Mouse (Mus musculus): ENCODE measurements around the gene Cgnl1. TPM values are rescaled to one million over a fixed set of nuclear protein-coding genes. Genes with fewer than 3 reads are reported as not detected.

Gene Cgnl1
- polyA plus RNA-seq, 1 experiment from 2014 or later: 8.1 TPM

DNA sequence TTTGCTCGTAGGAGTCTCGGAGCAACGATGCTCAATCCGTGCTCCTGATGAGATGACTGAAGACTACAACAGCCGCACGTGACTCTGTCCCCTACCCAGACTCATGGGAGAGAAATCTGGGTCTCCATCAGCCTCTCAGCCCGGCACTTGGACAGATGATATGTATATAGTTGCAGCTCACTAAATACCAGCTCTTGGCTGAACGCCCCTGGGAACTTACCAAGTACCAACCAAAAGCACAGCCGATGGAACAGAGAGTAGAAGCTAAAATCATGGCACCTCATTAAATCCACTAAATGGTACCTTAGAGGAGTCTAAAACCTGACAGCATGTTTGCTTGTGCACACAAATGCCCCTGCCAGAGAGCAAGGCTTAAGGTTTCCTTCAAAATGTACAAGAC lies 91.0 kb downstream of the Cgnl1 start:
- WGBS: 81% methylated on average over 9 of the region's 9 CpGs
- H3K4me2 ChIP-seq: no peak overlapping the region
- peaks cover 9% of the 10 kb centered on the region; the same call in 1 of the 2 replicates for H3K4me1 ChIP-seq (replicated peaks)
- no peaks in the 10 kb centered on the region for H3K36me3 ChIP-seq
- H3K9ac ChIP-seq: no peak overlapping the region
- H3K4me3 ChIP-seq: no peak overlapping the region
- no peak overlapping the region for H3K27ac ChIP-seq (replicated peaks)
- H3K9me3 ChIP-seq: no peaks in the 10 kb centered on the region
- H3K27me3 ChIP-seq: no peaks in the 10 kb centered on the region
- no peak for ATAC-seq (ENCODE audit: low read depth)

DNA sequence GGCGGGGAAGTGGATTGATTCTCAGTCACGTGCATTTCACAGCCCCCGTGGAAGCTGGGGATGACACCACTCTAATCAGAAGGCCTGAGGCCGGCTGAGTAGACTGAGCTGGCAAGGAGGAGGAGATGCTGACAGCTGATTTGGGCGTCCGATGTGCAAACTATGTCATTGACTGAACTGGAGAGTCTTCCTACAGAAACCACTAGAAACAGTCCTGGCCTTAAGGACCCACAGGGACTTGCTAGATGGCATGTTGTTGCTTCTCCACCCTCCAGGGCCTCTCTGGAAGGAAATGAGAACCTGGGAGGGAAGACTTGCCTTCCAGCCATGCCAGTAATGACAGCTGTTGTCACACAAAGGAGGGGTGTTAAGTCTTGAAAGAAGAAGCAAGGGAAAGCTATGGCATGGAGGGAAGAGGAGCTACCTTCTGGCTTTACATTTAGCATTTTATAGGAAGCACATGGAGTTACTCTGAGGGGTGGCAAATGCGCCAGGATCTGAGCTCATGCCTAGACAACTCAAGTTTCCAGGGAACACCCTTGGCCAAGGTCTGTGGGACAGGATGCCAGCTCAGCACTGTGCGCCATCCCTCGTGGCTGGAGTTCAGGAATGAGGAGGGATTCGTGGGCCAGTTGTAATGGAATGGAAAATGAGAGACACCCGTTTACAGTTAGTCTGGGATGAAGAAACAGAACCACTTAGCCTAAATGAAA lies 92.1 kb downstream of the Cgnl1 start:
- H3K4me1 ChIP-seq (replicated peaks): peaks cover 9% of the 10 kb centered on the region; the same call in 1 of the 2 replicates

DNA sequence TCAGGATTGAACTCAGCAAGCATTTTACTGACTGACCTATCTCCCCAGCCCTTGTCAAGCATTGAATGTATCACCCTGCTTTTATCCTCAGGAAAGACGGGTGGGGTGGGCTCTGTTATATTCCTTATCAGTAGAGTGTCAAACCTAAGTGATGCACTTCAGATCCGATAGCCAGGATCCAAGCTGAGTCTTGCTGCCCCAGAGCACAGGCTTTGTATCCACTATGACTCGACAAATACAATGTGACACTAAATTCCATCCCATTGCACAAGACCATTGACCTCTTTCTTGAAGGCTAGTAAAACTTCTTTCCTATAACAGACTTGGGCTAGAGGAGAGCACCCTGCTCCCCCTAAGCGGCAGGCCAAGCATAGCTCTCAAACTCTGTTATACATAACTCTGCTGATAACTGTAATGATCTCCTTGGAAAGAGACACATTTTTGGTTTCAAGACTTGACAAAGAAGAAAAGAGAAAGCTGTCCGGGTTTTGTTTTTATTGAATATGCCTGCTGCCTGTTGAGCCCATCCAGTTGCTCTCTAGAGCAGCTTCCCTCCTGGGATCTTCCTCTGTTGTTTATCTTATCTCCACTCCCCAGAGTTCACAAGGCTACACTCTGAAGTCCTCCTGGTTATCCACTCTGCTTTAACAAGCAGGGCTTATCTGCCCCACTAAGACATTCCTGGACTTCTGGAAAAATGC lies 94.3 kb downstream of the Cgnl1 start:
- no peak overlapping the region for H3K27ac ChIP-seq (replicated peaks)
- no peaks in the 10 kb centered on the region for H3K36me3 ChIP-seq
- 67% methylated on average over 5 of the region's 5 CpGs for WGBS
- no peaks in the 10 kb centered on the region for H3K27me3 ChIP-seq
- peaks cover 9% of the 10 kb centered on the region; the same call in 1 of the 2 replicates for H3K4me1 ChIP-seq (replicated peaks)
- H3K4me2 ChIP-seq: no peak overlapping the region
- no peak overlapping the region for H3K4me3 ChIP-seq
- no peak for ATAC-seq (ENCODE audit: low read depth)
- H3K9ac ChIP-seq: no peak overlapping the region
- H3K9me3 ChIP-seq: no peaks in the 10 kb centered on the region

More for the DNA sequence above, 92.1 kb downstream of the Cgnl1 start:
- H3K27ac ChIP-seq (replicated peaks): no peak overlapping the region
- no peaks in the 10 kb centered on the region for H3K27me3 ChIP-seq
- H3K4me2 ChIP-seq: no peak overlapping the region
- no peak for ATAC-seq (ENCODE audit: low read depth)
- 82% methylated on average over 11 of the region's 11 CpGs for WGBS
- no peak overlapping the region for H3K9ac ChIP-seq
- no peaks in the 10 kb centered on the region for H3K36me3 ChIP-seq
- H3K4me3 ChIP-seq: no peak overlapping the region
- H3K9me3 ChIP-seq: no peaks in the 10 kb centered on the region

DNA sequence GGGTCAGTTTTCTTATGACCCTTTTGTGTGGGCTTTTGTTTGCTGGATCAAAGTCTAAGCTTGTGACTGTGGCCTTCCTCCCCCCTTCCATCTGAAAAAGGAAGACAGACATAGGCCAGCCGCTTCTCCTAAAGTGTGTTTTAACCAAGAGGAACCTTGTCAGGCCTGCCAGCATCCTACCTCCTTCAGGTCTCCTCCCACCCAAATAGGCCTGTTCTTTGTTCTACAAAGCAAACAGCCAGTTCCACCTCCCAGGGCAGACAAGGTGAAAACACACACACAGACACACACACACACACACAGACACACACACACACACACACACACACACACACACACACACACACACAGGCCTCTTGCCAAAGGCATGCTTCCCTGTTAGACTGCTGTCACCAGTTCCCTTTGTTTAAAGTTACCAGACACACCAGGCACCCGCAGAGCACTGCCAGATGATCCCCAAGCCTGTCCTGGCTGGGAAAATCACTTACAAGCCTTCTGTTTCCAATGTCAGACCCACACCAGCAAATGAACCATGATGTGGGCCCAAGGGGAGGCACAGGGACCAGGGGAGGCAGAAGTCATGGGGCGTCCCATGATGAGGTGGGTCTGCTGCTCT lies 95.5 kb downstream of the Cgnl1 start:
- 38% methylated on average over 3 of the region's 3 CpGs for WGBS
- Histone ChIP-seq H3K4me2 (no peak overlapping the region), H3K4me3 (no peak overlapping the region), H3K36me3 (no peaks in the 10 kb centered on the region), H3K27ac (replicated peaks) (peak overlapping the region; percentile 56), H3K27me3 (no peaks in the 10 kb centered on the region), H3K9me3 (no peaks in the 10 kb centered on the region), H3K4me1 (replicated peaks) (peaks cover 9% of the 10 kb centered on the region), H3K9ac (no peak overlapping the region)
- ATAC-seq (ENCODE audit: low read depth): no peak

DNA sequence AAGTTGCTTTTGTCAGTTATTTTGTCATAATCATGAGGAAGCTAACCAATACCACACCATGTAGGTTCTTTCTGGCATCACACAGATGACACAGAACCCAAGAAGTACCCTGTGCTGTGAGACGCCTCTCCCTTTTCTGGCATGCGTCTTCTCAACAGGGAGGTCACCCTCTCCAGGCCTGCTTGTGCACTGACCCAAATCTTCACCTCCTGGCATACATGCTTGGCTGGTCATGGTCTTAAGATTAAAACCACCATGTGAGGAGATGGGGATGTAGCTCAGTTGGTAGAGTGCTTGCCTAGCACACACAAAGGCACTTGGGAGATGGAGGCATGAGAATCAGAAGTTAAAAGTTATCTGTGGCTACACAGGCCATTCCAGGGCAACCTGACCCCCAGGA lies 96.2 kb downstream of the Cgnl1 start:
- Histone ChIP-seq H3K9me3 (no peaks in the 10 kb centered on the region), H3K4me3 (no peak overlapping the region), H3K4me1 (replicated peaks) (peaks cover 9% of the 10 kb centered on the region), H3K9ac (no peak overlapping the region), H3K36me3 (no peaks in the 10 kb centered on the region), H3K27me3 (no peaks in the 10 kb centered on the region), H3K4me2 (no peak overlapping the region), H3K27ac (replicated peaks) (no peak overlapping the region)
- ATAC-seq (ENCODE audit: low read depth): no peak
- 84% methylated on average over 2 of the region's 2 CpGs for WGBS

DNA sequence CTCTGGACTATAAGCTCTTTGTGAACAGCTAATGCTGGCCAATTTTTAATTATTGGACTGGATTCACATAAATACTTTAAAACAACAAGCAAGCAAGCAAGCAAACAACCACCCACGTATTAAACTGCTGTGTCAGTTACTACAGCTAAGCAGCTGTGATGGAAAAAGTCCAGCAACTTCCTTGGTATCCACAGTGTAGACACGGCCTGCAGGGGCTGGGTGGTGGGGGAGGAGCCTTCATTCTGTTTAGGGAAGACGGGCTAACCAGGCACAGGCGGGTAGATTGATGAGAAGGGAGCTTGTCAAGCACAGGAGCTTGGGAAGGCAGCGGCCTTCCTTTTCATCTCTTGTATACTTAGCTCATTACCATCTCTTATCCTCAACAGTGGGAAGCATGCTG lies 96.9 kb downstream of the Cgnl1 start:
- Histone ChIP-seq H3K27ac (replicated peaks) (no peak overlapping the region), H3K9ac (no peak overlapping the region), H3K4me3 (no peak overlapping the region), H3K4me1 (replicated peaks) (peaks cover 9% of the 10 kb centered on the region), H3K9me3 (no peaks in the 10 kb centered on the region), H3K4me2 (no peak overlapping the region), H3K36me3 (no peaks in the 10 kb centered on the region), H3K27me3 (no peaks in the 10 kb centered on the region)
- 44% methylated on average over 5 of the region's 5 CpGs for WGBS
- ATAC-seq (ENCODE audit: low read depth): no peak

DNA sequence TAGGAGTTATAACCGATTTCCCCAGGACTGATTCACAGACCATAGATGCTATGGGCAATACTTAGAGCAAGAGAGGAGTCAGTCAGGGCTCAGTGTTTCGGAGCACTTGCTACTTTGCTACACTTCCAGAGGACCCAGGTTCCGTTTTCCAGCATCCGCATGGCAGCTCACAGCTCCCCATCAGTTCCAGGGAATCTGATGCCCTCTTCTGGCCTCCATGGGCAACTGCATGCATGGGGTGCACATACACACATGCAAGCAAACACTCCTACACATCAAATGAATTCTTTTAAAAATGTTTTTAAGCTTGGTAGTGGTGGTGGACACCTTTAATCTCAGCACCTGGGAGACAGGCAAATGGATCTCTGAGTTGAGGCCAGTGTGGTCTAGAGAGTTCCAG lies 98.9 kb downstream of the Cgnl1 start:
- Histone ChIP-seq H3K4me2 (no peak overlapping the region), H3K36me3 (no peaks in the 10 kb centered on the region), H3K9ac (no peak overlapping the region), H3K4me1 (replicated peaks) (peaks cover 9% of the 10 kb centered on the region), H3K9me3 (no peaks in the 10 kb centered on the region), H3K27ac (replicated peaks) (no peak overlapping the region), H3K27me3 (no peaks in the 10 kb centered on the region), H3K4me3 (no peak overlapping the region)
- WGBS: 96% methylated on average over 4 of the region's 4 CpGs
- ATAC-seq (ENCODE audit: low read depth): no peak

DNA sequence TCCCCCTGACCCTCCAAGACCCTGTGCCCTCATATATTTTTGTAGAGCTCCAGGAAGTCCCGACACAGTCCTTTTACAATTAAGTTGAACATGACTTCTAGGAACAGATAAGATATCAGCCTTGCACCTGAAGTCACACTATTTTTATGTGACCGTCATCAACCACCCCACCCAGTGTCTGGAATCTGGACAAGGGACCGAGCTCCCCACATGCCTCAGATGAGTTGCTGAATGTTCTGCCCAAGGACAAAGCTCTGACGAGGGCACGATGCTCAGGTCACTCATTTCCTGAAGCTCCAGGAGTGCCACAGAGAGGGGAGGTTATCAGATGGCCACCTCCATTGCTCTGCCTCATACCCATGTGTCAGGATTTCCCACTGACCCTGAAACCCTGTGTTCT lies 100.7 kb downstream of the Cgnl1 start:
- Histone ChIP-seq H3K9me3 (no peaks in the 10 kb centered on the region), H3K4me1 (replicated peaks) (peaks cover 1% of the 10 kb centered on the region), H3K36me3 (no peaks in the 10 kb centered on the region), H3K27ac (replicated peaks) (no peak overlapping the region), H3K4me3 (no peak overlapping the region), H3K4me2 (no peak overlapping the region), H3K9ac (no peak overlapping the region), H3K27me3 (no peaks in the 10 kb centered on the region)
- no peak for ATAC-seq (ENCODE audit: low read depth)
- 68% methylated on average over 5 of the region's 5 CpGs for WGBS

DNA sequence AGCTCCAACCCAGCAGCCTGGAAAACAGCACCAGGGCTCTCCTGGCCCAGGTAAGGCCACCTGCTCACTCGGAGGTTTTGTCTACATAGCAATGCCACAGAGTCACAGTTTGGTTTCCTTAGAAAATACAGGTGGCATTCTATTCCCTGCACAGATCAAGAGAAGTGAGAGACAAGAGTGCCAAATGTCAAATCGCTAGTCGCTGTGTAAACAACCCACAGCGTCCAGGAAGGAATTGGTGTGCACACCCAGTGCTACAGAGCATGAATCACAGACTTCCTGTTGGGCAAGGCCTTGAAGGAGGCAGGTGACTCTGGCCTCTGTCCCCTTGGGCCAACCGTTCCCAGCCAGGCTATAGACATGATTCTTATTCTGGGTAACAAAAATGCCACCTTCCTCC lies 103.8 kb downstream of the Cgnl1 start:
- H3K4me1 ChIP-seq (replicated peaks): no peaks in the 10 kb centered on the region; the same call in 1 of the 2 replicates
- no peak overlapping the region for H3K27ac ChIP-seq (replicated peaks)
- no peak overlapping the region for H3K4me3 ChIP-seq
- no peaks in the 10 kb centered on the region for H3K27me3 ChIP-seq
- WGBS: 60% methylated on average over 5 of the region's 5 CpGs
- no peak overlapping the region for H3K4me2 ChIP-seq
- no peaks in the 10 kb centered on the region for H3K36me3 ChIP-seq
- H3K9me3 ChIP-seq: no peaks in the 10 kb centered on the region
- H3K9ac ChIP-seq: no peak overlapping the region
- no peak for ATAC-seq (ENCODE audit: low read depth)

DNA sequence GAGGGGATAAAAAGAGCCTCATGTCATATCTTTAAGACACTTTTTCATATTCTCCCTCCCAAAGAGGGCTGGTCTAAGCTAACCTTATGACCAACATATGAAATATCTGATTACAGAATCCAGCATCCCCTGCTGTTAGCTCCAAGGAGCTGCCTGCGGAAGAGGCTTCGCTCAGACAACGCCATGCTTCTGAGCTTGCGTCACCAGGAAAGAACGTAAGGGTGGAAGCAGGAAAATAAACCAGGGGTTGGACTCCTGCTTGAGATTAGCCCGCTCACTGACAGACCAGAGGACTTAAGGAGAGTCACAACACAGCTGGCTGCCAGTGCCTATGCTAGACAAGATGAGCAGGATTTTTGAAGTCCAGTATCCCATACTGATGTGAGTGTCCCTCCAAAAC lies 105.0 kb downstream of the Cgnl1 start:
- Histone ChIP-seq H3K27me3 (no peaks in the 10 kb centered on the region), H3K9me3 (no peaks in the 10 kb centered on the region), H3K36me3 (no peaks in the 10 kb centered on the region), H3K27ac (replicated peaks) (no peak overlapping the region), H3K4me3 (no peak overlapping the region), H3K4me2 (no peak overlapping the region), H3K9ac (no peak overlapping the region), H3K4me1 (replicated peaks) (peaks cover 2% of the 10 kb centered on the region; the same call in 1 of the 2 replicates)
- WGBS: 80% methylated on average over 6 of the region's 6 CpGs
- no peak for ATAC-seq (ENCODE audit: low read depth)

DNA sequence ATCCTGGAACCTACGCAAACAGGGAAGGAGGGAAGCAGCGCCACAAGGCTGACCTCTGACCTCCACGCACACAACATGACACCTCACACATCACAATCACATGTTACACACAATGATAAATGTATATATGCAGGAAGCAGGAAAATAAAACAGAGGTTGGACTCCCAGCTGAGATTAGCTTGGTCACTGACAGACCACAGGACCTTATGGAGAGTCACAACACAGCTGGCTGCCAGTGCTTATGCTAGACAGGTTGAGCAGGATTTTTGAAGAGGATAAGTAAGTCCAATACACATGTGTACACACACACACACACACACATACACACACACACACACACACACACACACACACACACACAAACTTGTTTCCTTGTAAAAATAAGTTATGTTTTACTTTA lies 105.9 kb downstream of the Cgnl1 start:
- Histone ChIP-seq H3K27me3 (no peaks in the 10 kb centered on the region), H3K36me3 (no peaks in the 10 kb centered on the region), H3K4me1 (replicated peaks) (peaks cover 12% of the 10 kb centered on the region; the same call in 1 of the 2 replicates), H3K4me3 (no peak overlapping the region), H3K4me2 (no peak overlapping the region), H3K9ac (no peak overlapping the region), H3K9me3 (no peaks in the 10 kb centered on the region), H3K27ac (replicated peaks) (no peak overlapping the region)
- no peak for ATAC-seq (ENCODE audit: low read depth)
- 84% methylated on average over 3 of the region's 3 CpGs for WGBS

DNA sequence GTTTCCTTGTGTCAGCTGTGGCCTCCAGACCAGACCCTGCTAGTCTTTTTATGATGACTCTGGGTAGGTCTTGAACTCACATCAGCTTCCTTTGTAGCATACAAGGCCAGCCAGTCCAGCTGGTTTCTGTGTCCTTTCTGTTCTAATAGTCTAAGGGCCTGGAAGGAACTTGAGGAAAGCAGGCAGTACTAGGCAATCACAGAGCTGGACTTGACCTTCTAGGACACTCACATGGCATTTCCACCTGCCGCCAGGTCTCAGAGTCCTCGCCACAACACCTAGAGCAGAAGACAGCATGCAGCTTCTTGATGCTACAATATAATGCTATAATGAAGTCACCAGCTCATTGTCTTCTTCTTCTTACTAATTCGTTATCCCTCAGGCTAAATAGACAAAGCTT lies 106.5 kb downstream of the Cgnl1 start:
- no peak for ATAC-seq (ENCODE audit: low read depth)
- Histone ChIP-seq H3K4me3 (no peak overlapping the region), H3K27ac (replicated peaks) (no peak overlapping the region), H3K9ac (no peak overlapping the region), H3K9me3 (no peaks in the 10 kb centered on the region), H3K27me3 (no peaks in the 10 kb centered on the region), H3K4me2 (no peak overlapping the region), H3K4me1 (replicated peaks) (peaks cover 13% of the 10 kb centered on the region; the same call in 1 of the 2 replicates), H3K36me3 (no peaks in the 10 kb centered on the region)
- WGBS: 94% methylated on average over 3 of the region's 3 CpGs
